Mouse (Mus musculus): Measurements from ENCODE around the gene Ftsj3. TPM values are rescaled to one million over a fixed set of nuclear protein-coding genes. Genes with fewer than 3 reads are reported as not detected.

Ftsj3 gene
- total and polyA plus RNA-seq, 3 experiments, result 205 to 308 TPM; not detected in 1

DNA sequence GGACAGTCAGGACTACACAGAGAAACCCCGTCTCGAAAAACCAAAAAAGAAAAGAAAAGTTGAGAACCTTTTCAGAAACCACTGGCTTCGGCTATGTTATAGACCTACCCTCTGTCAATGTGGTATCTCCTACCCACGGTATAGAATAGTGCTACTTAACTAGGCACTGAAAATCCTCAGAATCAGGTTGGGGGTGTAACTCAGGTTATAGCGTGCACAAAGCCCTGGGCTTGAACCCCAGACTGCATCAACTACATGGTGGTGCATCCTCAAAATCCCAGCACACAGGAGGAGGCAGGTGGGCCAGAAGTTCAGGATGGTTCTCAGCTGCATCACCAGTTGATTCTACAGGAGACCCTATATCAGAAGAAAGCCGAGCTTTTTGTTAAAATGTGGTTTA lies 17.9 kb upstream of the Ftsj3 start:
- Histone ChIP-seq H3K9ac (ENCODE audit: control insufficient read depth, low read depth, low read length, poor library complexity, severe bottlenecking) (peak overlapping the region; percentile 75), H3K4me3 (ENCODE audit: control insufficient read depth in 1 of 2, insufficient read depth in 1 of 2, low read depth in 2 of 2, low read length in 2 of 2) (peak overlapping the region in 1 of 2 experiments; percentile 75; a peak in 2 of 4 replicates), H3K4me1 (ENCODE audit: control insufficient read depth in 1 of 2, insufficient read depth in 2 of 2, low read length in 2 of 2) (peaks cover 0 to 36% of the 10 kb centered on the region in 2 experiments; a peak in 3 of 4 replicates), H3K9me3 (replicated peaks; ENCODE audit: insufficient read depth, low read length) (no peaks in the 10 kb centered on the region), H3K36me3 (ENCODE audit: control insufficient read depth in 1 of 2, insufficient read depth in 2 of 2, low read length in 2 of 2) (peaks cover 0 to 18% of the 10 kb centered on the region in 2 experiments; a peak in 2 of 4 replicates), H3K27me3 (ENCODE audit: control insufficient read depth in 1 of 2, insufficient read depth in 2 of 2, low read length in 2 of 2) (no peaks in the 10 kb centered on the region), H3K27ac (ENCODE audit: control insufficient read depth, low read depth, low read length) (peak overlapping the region; percentile 69; the same call in 1 of the 2 replicates), H3K79me2 (ENCODE audit: control insufficient read depth, insufficient read depth, low read length, poor library complexity) (peaks cover 38% of the 10 kb centered on the region)
- TF ChIP-seq CHD2 (IDR thresholded peaks at IDR 0.05; ENCODE audit: low read length) (no peak), ZNF384 (IDR thresholded peaks at IDR 0.05; ENCODE audit: low read depth, low read length) (no peak), USF2 (IDR thresholded peaks at IDR 0.05; ENCODE audit: borderline replicate concordance in 1 of 2, insufficient read depth in 1 of 2, low read depth in 1 of 2, low read length in 2 of 2) (no peak), EP300 (IDR thresholded peaks at IDR 0.05; ENCODE audit: low read depth in 1 of 2, low read length in 2 of 2) (no peak), MEF2A (IDR thresholded peaks at IDR 0.05; ENCODE audit: extremely low read depth, insufficient replicate concordance, low read depth, low read length, poor library complexity, severe bottlenecking) (no peak), MYC (IDR thresholded peaks at IDR 0.05; ENCODE audit: low read depth, low read length) (no peak), RCOR1 (IDR thresholded peaks at IDR 0.05; ENCODE audit: low read depth, low read length) (no peak), JUND (IDR thresholded peaks at IDR 0.05; ENCODE audit: low read depth, low read length) (no peak), MAZ (IDR thresholded peaks at IDR 0.05; ENCODE audit: low read depth, low read length) (no peak), USF1 (IDR thresholded peaks at IDR 0.05; ENCODE audit: low read depth, low read length) (no peak), POLR2A (IDR thresholded peaks at IDR 0.05; ENCODE audit: control insufficient read depth in 1 of 2, insufficient read depth in 1 of 2, low read depth in 1 of 2, low read length in 2 of 2, poor library complexity in 1 of 2) (no peak), SMC3 (IDR thresholded peaks at IDR 0.05; ENCODE audit: low read depth, low read length) (no peak), ZC3H11A (IDR thresholded peaks at IDR 0.05; ENCODE audit: low read depth, low read length) (no peak), E2F4 (IDR thresholded peaks at IDR 0.05; ENCODE audit: borderline replicate concordance, low read depth, low read length) (no peak), ETS1 (IDR thresholded peaks at IDR 0.05; ENCODE audit: low read depth, low read length) (no peak), BHLHE40 (IDR thresholded peaks at IDR 0.05; ENCODE audit: borderline replicate concordance, low read depth, low read length) (no peak), RAD21 (IDR thresholded peaks at IDR 0.05; ENCODE audit: low read depth, low read length) (no peak), MAX (IDR thresholded peaks at IDR 0.05; ENCODE audit: low read length) (no peak), MYB (IDR thresholded peaks at IDR 0.05; ENCODE audit: low read depth, low read length) (no peak)
- DNase-seq (ENCODE audit: low read depth, low spot score), result no peak

DNA sequence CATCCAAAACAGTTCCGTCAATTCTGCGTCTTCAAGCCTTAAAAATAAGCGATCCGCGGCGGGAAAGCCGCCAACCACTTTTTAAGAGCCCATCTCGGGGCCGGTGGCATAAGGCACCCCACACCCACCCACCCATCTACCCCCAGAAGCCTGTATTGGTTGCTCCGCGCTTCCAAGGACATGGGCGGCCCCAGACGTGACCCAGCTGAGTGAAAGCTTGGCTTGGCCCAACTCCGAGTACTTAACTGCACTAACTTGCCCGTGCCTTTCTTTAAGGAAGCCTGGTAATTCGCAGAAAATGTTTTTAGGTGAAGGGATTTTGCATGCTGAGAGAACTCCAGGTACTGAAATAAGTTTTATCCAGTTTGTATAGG lies 17.4 kb upstream of the Ftsj3 start:
- TF ChIP-seq USF1 (IDR thresholded peaks at IDR 0.05; ENCODE audit: low read depth, low read length), result no peak
- TF ChIP-seq POLR2AphosphoS5 (IDR thresholded peaks at IDR 0.05; ENCODE audit: borderline replicate concordance, low read depth, low read length), result no peak
- TF ChIP-seq HCFC1 (IDR thresholded peaks at IDR 0.05; ENCODE audit: low read depth, low read length), result no peak
- no peak for TF ChIP-seq JUND (IDR thresholded peaks at IDR 0.05; ENCODE audit: low read depth, low read length)
- no peak for TF ChIP-seq SMC3 (IDR thresholded peaks at IDR 0.05; ENCODE audit: low read depth, low read length)
- no peak for TF ChIP-seq RAD21 (IDR thresholded peaks at IDR 0.05; ENCODE audit: low read depth, low read length)
- TF ChIP-seq POLR2A (IDR thresholded peaks at IDR 0.05; ENCODE audit: control insufficient read depth in 1 of 2, insufficient read depth in 1 of 2, low read depth in 1 of 2, low read length in 2 of 2, poor library complexity in 1 of 2), result no peak; a peak in 1 of 4 replicates
- no peak for TF ChIP-seq ZMIZ1 (IDR thresholded peaks at IDR 0.05; ENCODE audit: low read depth, low read length)
- no peak for TF ChIP-seq TAL1 (IDR thresholded peaks at IDR 0.05; ENCODE audit: low read length)
- TF ChIP-seq TCF12 (IDR thresholded peaks at IDR 0.05; ENCODE audit: low read depth, low read length), result no peak
- no peak for TF ChIP-seq MYB (IDR thresholded peaks at IDR 0.05; ENCODE audit: low read depth, low read length)
- TF ChIP-seq MAFK (IDR thresholded peaks at IDR 0.05; ENCODE audit: borderline replicate concordance, low read depth, low read length), result no peak
- TF ChIP-seq E2F4 (IDR thresholded peaks at IDR 0.05; ENCODE audit: borderline replicate concordance, low read depth, low read length), result no peak
- TF ChIP-seq ZNF384 (IDR thresholded peaks at IDR 0.05; ENCODE audit: low read depth, low read length), result no peak
- TF ChIP-seq KAT2A (conservative IDR thresholded peaks at IDR 0.05; ENCODE audit: low read depth, low read length), result no peak
- TF ChIP-seq ZKSCAN1 (IDR thresholded peaks at IDR 0.05; ENCODE audit: low read depth, low read length), result no peak
- no peak for TF ChIP-seq ELF1 (IDR thresholded peaks at IDR 0.05; ENCODE audit: low read depth, low read length)
- peaks cover 41% of the 10 kb centered on the region for H3K79me2 ChIP-seq (ENCODE audit: control insufficient read depth, insufficient read depth, low read length, poor library complexity)
- H3K4me3 ChIP-seq (ENCODE audit: control insufficient read depth in 1 of 2, insufficient read depth in 1 of 2, low read depth in 2 of 2, low read length in 2 of 2), result peak overlapping the region; percentile 34 to 75
- H3K27ac ChIP-seq (ENCODE audit: control insufficient read depth, low read depth, low read length), result peak overlapping the region; percentile 69
- H3K9ac ChIP-seq (ENCODE audit: control insufficient read depth, low read depth, low read length, poor library complexity, severe bottlenecking), result peak overlapping the region; percentile 75
- peaks cover 0 to 37% of the 10 kb centered on the region in 2 experiments; a peak in 3 of 4 replicates for H3K4me1 ChIP-seq (ENCODE audit: control insufficient read depth in 1 of 2, insufficient read depth in 2 of 2, low read length in 2 of 2)
- no peak for DNase-seq (ENCODE audit: low read depth, low spot score)
- H3K36me3 ChIP-seq (ENCODE audit: control insufficient read depth in 1 of 2, insufficient read depth in 2 of 2, low read length in 2 of 2), result peaks cover 0 to 18% of the 10 kb centered on the region in 2 experiments; a peak in 2 of 4 replicates
- no peaks in the 10 kb centered on the region for H3K9me3 ChIP-seq (replicated peaks; ENCODE audit: insufficient read depth, low read length)
- H3K27me3 ChIP-seq (ENCODE audit: control insufficient read depth in 1 of 2, insufficient read depth in 2 of 2, low read length in 2 of 2), result no peaks in the 10 kb centered on the region

All from MEL (cell line).